Mouse (Mus musculus): ENCODE measurements around the gene Sar1b. TPM values are rescaled to one million over a fixed set of nuclear protein-coding genes. Genes with fewer than 3 reads are reported as not detected.
"Not testable (repeated sequence)": the region's sequence is repeated elsewhere in the genome, so short reads cannot be mapped to it uniquely, and the experiment has no call there.

The Sar1b gene
- polyA plus RNA-seq, 2 experiments = 55.1 to 117 TPM

DNA sequence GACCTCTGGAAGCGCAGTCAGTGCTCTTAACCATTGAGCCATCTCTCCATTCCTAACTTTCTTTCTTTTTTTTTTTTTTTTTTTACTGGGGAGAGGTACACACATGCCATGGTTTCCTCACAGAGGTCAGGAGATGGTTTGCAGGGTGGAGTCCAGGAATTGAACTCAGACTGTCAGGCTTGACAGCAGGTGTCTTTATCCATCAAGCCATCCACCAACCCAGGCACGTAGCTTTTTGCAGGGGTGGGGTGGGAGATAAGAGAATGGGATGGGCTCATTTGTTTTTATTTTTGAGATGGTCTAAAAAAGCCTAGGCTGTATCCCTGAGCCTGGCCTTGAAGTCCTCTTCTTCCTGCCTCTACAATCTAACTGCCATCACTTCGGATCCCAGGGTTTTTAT lies 12.0 kb downstream of the Sar1b start:
- Histone ChIP-seq H3K4me2 (replicated peaks; ENCODE audit: low read depth, low read length, severe bottlenecking) (no peak overlapping the region), H3K9me3 (ENCODE audit: control insufficient read depth, low read length) (no peaks in the 10 kb centered on the region), H3K27ac (replicated peaks; ENCODE audit: low read depth, low read length) (no peak overlapping the region), H3K27me3 (ENCODE audit: control insufficient read depth, insufficient read depth, low read length) (no peaks in the 10 kb centered on the region), H3K4me3 (replicated peaks; ENCODE audit: low read length) (no peak overlapping the region), H3K36me3 (ENCODE audit: control insufficient read depth, insufficient read depth, low read length) (peaks cover 14% of the 10 kb centered on the region), H3K4me1 (ENCODE audit: control insufficient read depth, insufficient read depth, low read length) (no peaks in the 10 kb centered on the region), H3K9ac (ENCODE audit: low read depth, low read length, severe bottlenecking) (no peak overlapping the region)
- 93% methylated on average over 3 of the region's 3 CpGs for WGBS
- DNase-seq (ENCODE audit: low spot score) (no peak), ATAC-seq (ENCODE audit: low FRiP score, low read depth) (no peak)
- TF ChIP-seq POLR2A (IDR thresholded peaks at IDR 0.05; ENCODE audit: borderline replicate concordance, extremely low read depth, insufficient read depth, insufficient read length) = no peak

GRCm38 (mm10) chr11:51777478-51777877 lies 14.0 kb downstream of the Sar1b start:
- no peak for TF ChIP-seq POLR2A (IDR thresholded peaks at IDR 0.05; ENCODE audit: borderline replicate concordance, extremely low read depth, insufficient read depth, insufficient read length)
- no peak overlapping the region for H3K27ac ChIP-seq (replicated peaks; ENCODE audit: low read depth, low read length)
- 91% methylated on average over 5 of the region's 5 CpGs for WGBS
- H3K4me2 ChIP-seq (replicated peaks; ENCODE audit: low read depth, low read length, severe bottlenecking) = no peak overlapping the region
- peaks cover 31% of the 10 kb centered on the region for H3K36me3 ChIP-seq (ENCODE audit: control insufficient read depth, insufficient read depth, low read length)
- no peaks in the 10 kb centered on the region for H3K4me1 ChIP-seq (ENCODE audit: control insufficient read depth, insufficient read depth, low read length)
- no peak overlapping the region for H3K4me3 ChIP-seq (replicated peaks; ENCODE audit: low read length)
- no peak overlapping the region for H3K9ac ChIP-seq (ENCODE audit: low read depth, low read length, severe bottlenecking)
- DNase-seq (ENCODE audit: low spot score) (no peak), ATAC-seq (ENCODE audit: low FRiP score, low read depth) (no peak)
- H3K27me3 ChIP-seq (ENCODE audit: control insufficient read depth, insufficient read depth, low read length) = no peaks in the 10 kb centered on the region
- H3K9me3 ChIP-seq (ENCODE audit: control insufficient read depth, low read length) = no peaks in the 10 kb centered on the region

DNA sequence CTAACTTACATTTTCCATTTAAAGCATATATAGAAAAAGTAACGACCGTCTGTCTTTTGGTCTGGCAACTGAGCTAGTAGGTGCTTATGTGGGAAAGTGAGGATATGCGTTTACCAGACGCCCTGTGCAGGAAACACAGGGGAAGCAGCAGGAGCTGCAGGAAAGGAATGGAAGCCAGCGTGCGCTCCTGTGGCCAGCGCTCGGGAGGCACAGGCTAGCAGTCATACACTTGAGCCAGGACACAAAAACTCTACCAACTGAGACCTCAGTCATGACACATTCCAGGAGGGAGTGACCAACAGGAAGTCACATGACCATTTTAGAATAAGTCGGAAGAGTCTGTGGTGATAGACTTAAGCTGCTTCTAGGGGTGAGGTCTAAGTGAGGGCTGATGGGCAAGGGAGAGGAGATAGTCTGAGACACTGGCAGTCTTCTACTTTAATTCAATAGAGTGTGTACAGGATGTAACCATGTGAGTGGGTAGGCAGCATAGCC lies 17.3 kb downstream of the Sar1b start:
- ATAC-seq (ENCODE audit: low FRiP score, low read depth) (no peak), DNase-seq (ENCODE audit: low spot score) (no peak)
- H3K27ac ChIP-seq (replicated peaks; ENCODE audit: low read depth, low read length) = no peak overlapping the region
- no peak overlapping the region for H3K4me2 ChIP-seq (replicated peaks; ENCODE audit: low read depth, low read length, severe bottlenecking)
- peaks cover 52% of the 10 kb centered on the region for H3K36me3 ChIP-seq (ENCODE audit: control insufficient read depth, insufficient read depth, low read length)
- 84% methylated on average over 9 of the region's 9 CpGs for WGBS
- no peaks in the 10 kb centered on the region for H3K9me3 ChIP-seq (ENCODE audit: control insufficient read depth, low read length)
- TF ChIP-seq POLR2A (IDR thresholded peaks at IDR 0.05; ENCODE audit: borderline replicate concordance, extremely low read depth, insufficient read depth, insufficient read length) = no peak
- H3K4me1 ChIP-seq (ENCODE audit: control insufficient read depth, insufficient read depth, low read length) = no peaks in the 10 kb centered on the region
- no peak overlapping the region for H3K4me3 ChIP-seq (replicated peaks; ENCODE audit: low read length)
- no peaks in the 10 kb centered on the region for H3K27me3 ChIP-seq (ENCODE audit: control insufficient read depth, insufficient read depth, low read length)
- H3K9ac ChIP-seq (ENCODE audit: low read depth, low read length, severe bottlenecking) = no peak overlapping the region

- DNase-seq (ENCODE audit: low spot score) (no peak), ATAC-seq (ENCODE audit: low FRiP score, low read depth) (no peak)
- Histone ChIP-seq H3K4me2 (replicated peaks; ENCODE audit: low read depth, low read length, severe bottlenecking) (no peak overlapping the region), H3K27me3 (ENCODE audit: control insufficient read depth, insufficient read depth, low read length) (no peaks in the 10 kb centered on the region), H3K4me1 (ENCODE audit: control insufficient read depth, insufficient read depth, low read length) (no peaks in the 10 kb centered on the region), H3K36me3 (ENCODE audit: control insufficient read depth, insufficient read depth, low read length) (peaks cover 69% of the 10 kb centered on the region), H3K4me3 (replicated peaks; ENCODE audit: low read length) (no peak overlapping the region), H3K27ac (replicated peaks; ENCODE audit: low read depth, low read length) (no peak overlapping the region), H3K9ac (ENCODE audit: low read depth, low read length, severe bottlenecking) (no peak overlapping the region), H3K9me3 (ENCODE audit: control insufficient read depth, low read length) (no peaks in the 10 kb centered on the region)
- no peak for TF ChIP-seq POLR2A (IDR thresholded peaks at IDR 0.05; ENCODE audit: borderline replicate concordance, extremely low read depth, insufficient read depth, insufficient read length)
- 86% methylated on average over 6 of the region's 6 CpGs for WGBS
Measured at GRCm38 (mm10) chr11:51782721-51783120, 19.2 kb downstream of the Sar1b start.

GRCm38 (mm10) chr11:51785926-51786325 lies 22.4 kb downstream of the Sar1b start:
- WGBS = 93% methylated on average over 6 of the region's 6 CpGs
- Histone ChIP-seq H3K27me3 (ENCODE audit: control insufficient read depth, insufficient read depth, low read length) (no peaks in the 10 kb centered on the region), H3K9me3 (ENCODE audit: control insufficient read depth, low read length) (no peaks in the 10 kb centered on the region), H3K27ac (replicated peaks; ENCODE audit: low read depth, low read length) (no peak overlapping the region), H3K36me3 (ENCODE audit: control insufficient read depth, insufficient read depth, low read length) (peaks cover 81% of the 10 kb centered on the region), H3K4me3 (replicated peaks; ENCODE audit: low read length) (no peak overlapping the region), H3K9ac (ENCODE audit: low read depth, low read length, severe bottlenecking) (no peak overlapping the region), H3K4me2 (replicated peaks; ENCODE audit: low read depth, low read length, severe bottlenecking) (no peak overlapping the region), H3K4me1 (ENCODE audit: control insufficient read depth, insufficient read depth, low read length) (no peaks in the 10 kb centered on the region)
- no peak for ATAC-seq (ENCODE audit: low FRiP score, low read depth)
- no peak for DNase-seq (ENCODE audit: low spot score)
- no peak for TF ChIP-seq POLR2A (IDR thresholded peaks at IDR 0.05; ENCODE audit: borderline replicate concordance, extremely low read depth, insufficient read depth, insufficient read length)

- WGBS = 80% methylated on average over 4 of the region's 4 CpGs
- not testable (repeated sequence) for H3K9me3 ChIP-seq (ENCODE audit: control insufficient read depth, low read length); H3K4me2 ChIP-seq (replicated peaks; ENCODE audit: low read depth, low read length, severe bottlenecking); H3K4me3 ChIP-seq (replicated peaks; ENCODE audit: low read length); H3K27ac ChIP-seq (replicated peaks; ENCODE audit: low read depth, low read length); H3K4me1 ChIP-seq (ENCODE audit: control insufficient read depth, insufficient read depth, low read length); DNase-seq (ENCODE audit: low spot score); H3K9ac ChIP-seq (ENCODE audit: low read depth, low read length, severe bottlenecking); ATAC-seq (ENCODE audit: low FRiP score, low read depth); H3K27me3 ChIP-seq (ENCODE audit: control insufficient read depth, insufficient read depth, low read length)
- H3K36me3 ChIP-seq (ENCODE audit: control insufficient read depth, insufficient read depth, low read length) = peaks cover 69% of the 10 kb centered on the region
Measured at GRCm38 (mm10) chr11:51789735-51790134, 26.2 kb downstream of the Sar1b start.

Measured in limb, embryonic 14.5 days (tissue).